ENCODE assay signal across 13 mouse cellular contexts in genomic region chr11:33217384-33218079, GRCm38 (mm10). TPM values are rescaled to one million over a fixed set of nuclear protein-coding genes. Genes with fewer than 3 reads are reported as not detected.
DNase-seq lines count a peak whose midpoint lies in the region; ATAC-seq and TF ChIP-seq lines count a peak whose summit lies in the region.
"Had no signal": no experiment of that assay in that cellular context is flagged by ENCODE, and none has a peak within 500 bp of the region (broad histone marks: within the 10 kb centered on the region; RNA-seq: fewer than 3 reads in every experiment).

No protein-coding gene starts in this region.

- no peaks in the 10 kb centered on the region for H3K36me3 ChIP-seq in embryonic facial prominence, embryonic 14.5 days (ENCODE audit: control insufficient read depth, insufficient read depth, low read length)
- no peaks in the 10 kb centered on the region for H3K36me3 ChIP-seq in embryonic facial prominence, embryonic 10.5 days (replicated peaks)
- no peaks in the 10 kb centered on the region for H3K36me3 ChIP-seq in kidney, embryonic 14.5 days (ENCODE audit: control insufficient read depth, insufficient read depth, low read length)
- H3K36me3 ChIP-seq: forebrain, embryonic 15.5 days; heart, embryonic 13.5 days; limb, embryonic 12.5 days had no signal

- no peak overlapping the region for H3K4me3 ChIP-seq in embryonic facial prominence, embryonic 14.5 days (ENCODE audit: low read depth, low read length)
- no peak overlapping the region for H3K4me3 ChIP-seq in embryonic facial prominence, embryonic 10.5 days
- H3K4me3 ChIP-seq in kidney, embryonic 14.5 days (ENCODE audit: low read length), result no peak overlapping the region
- H3K4me3 ChIP-seq in cerebellum, adult 2 months (replicated peaks; ENCODE audit: insufficient read depth, low read depth, low read length), result no peak overlapping the region
- no peak overlapping the region for H3K4me3 ChIP-seq in gastrocnemius, adult 2 months
- H3K4me3 ChIP-seq: forebrain, embryonic 15.5 days; heart, embryonic 13.5 days; limb, embryonic 12.5 days had no signal

- intact Hi-C loops in gastrocnemius, adult 2 months (cut with DNase I), result no loop called here

- H3K9me3 ChIP-seq in embryonic facial prominence, embryonic 14.5 days (ENCODE audit: control insufficient read depth, low read length), result no peaks in the 10 kb centered on the region
- no peaks in the 10 kb centered on the region for H3K9me3 ChIP-seq in embryonic facial prominence, embryonic 10.5 days
- no peaks in the 10 kb centered on the region for H3K9me3 ChIP-seq in kidney, embryonic 14.5 days (ENCODE audit: control insufficient read depth, low read length)
- H3K9me3 ChIP-seq: forebrain, embryonic 15.5 days; heart, embryonic 13.5 days; limb, embryonic 12.5 days had no signal

- no peaks in the 10 kb centered on the region for H3K27me3 ChIP-seq in embryonic facial prominence, embryonic 14.5 days (replicated peaks; ENCODE audit: control insufficient read depth, insufficient read depth, low read length)
- H3K27me3 ChIP-seq in embryonic facial prominence, embryonic 10.5 days (replicated peaks; ENCODE audit: low read depth, poor library complexity, severe bottlenecking), result no peaks in the 10 kb centered on the region; the same call in none of the 2 replicates
- no peaks in the 10 kb centered on the region; the same call in 1 of the 2 replicates for H3K27me3 ChIP-seq in kidney, embryonic 14.5 days (ENCODE audit: control insufficient read depth, insufficient read depth, low read length)
- no peaks in the 10 kb centered on the region for H3K27me3 ChIP-seq in cerebellum, adult 2 months (ENCODE audit: control insufficient read depth, insufficient read depth, low read length)
- H3K27me3 ChIP-seq: forebrain, embryonic 15.5 days; heart, embryonic 13.5 days; limb, embryonic 12.5 days had no signal

- no peak overlapping the region for H3K4me2 ChIP-seq in embryonic facial prominence, embryonic 14.5 days (ENCODE audit: low read depth, low read length)
- no peak overlapping the region for H3K4me2 ChIP-seq in kidney, embryonic 14.5 days (replicated peaks; ENCODE audit: low read depth, low read length)
- H3K4me2 ChIP-seq: forebrain, embryonic 15.5 days; heart, embryonic 13.5 days; limb, embryonic 12.5 days had no signal

- peak; percentile 73 for DNase-seq in embryonic facial prominence, embryonic 14.5 days (ENCODE audit: low spot score)
- DNase-seq in embryonic facial prominence, embryonic 10.5 days (ENCODE audit: low spot score), result no peak
- no peak for DNase-seq in kidney, adult 9 months
- peak; percentile 17 for DNase-seq in 416B (ENCODE audit: low read depth)
- peak; percentile 57 to 67 for DNase-seq in cerebellum, adult 2 months
- DNase-seq in gastrocnemius, adult 2 months, result no peak
- DNase-seq in layer of hippocampus, adult 18-20 months (ENCODE audit: low spot score in 2 of 2), result no peak

- TF ChIP-seq POLR2A in cerebellum, adult 2 months (IDR thresholded peaks at IDR 0.05; ENCODE audit: borderline replicate concordance, insufficient read depth, low read length), result no peak

- no peak overlapping the region for H3K27ac ChIP-seq in embryonic facial prominence, embryonic 14.5 days (replicated peaks; ENCODE audit: low read depth, low read length)
- no peak overlapping the region for H3K27ac ChIP-seq in embryonic facial prominence, embryonic 10.5 days (replicated peaks)
- no peak overlapping the region for H3K27ac ChIP-seq in kidney, embryonic 14.5 days (ENCODE audit: low read depth, low read length)
- no peak overlapping the region for H3K27ac ChIP-seq in cerebellum, adult 2 months (ENCODE audit: insufficient read depth, low read length)
- H3K27ac ChIP-seq in gastrocnemius, adult 2 months, result no peak overlapping the region
- H3K27ac ChIP-seq: forebrain, embryonic 15.5 days; heart, embryonic 13.5 days; limb, embryonic 12.5 days had no signal

- H3K4me1 ChIP-seq in embryonic facial prominence, embryonic 14.5 days (ENCODE audit: control insufficient read depth, insufficient read depth, low read length), result peaks cover 12% of the 10 kb centered on the region
- peaks cover 11% of the 10 kb centered on the region; the same call in 1 of the 2 replicates for H3K4me1 ChIP-seq in embryonic facial prominence, embryonic 10.5 days
- peaks cover 9% of the 10 kb centered on the region; the same call in 1 of the 2 replicates for H3K4me1 ChIP-seq in kidney, embryonic 14.5 days (ENCODE audit: control insufficient read depth, insufficient read depth, low read length)
- H3K4me1 ChIP-seq in cerebellum, adult 2 months (ENCODE audit: control insufficient read depth, insufficient read depth, low read length), result no peaks in the 10 kb centered on the region
- H3K4me1 ChIP-seq: limb, embryonic 12.5 days had no signal

- 64% methylated on average over 8 of the region's 8 CpGs for WGBS in embryonic facial prominence, embryonic 14.5 days
- WGBS in embryonic facial prominence, embryonic 10.5 days, result 87% methylated on average over 8 of the region's 8 CpGs
- 68% methylated on average over 8 of the region's 8 CpGs for WGBS in kidney, embryonic 14.5 days
- WGBS in cerebellum, adult 2 months, result 37% methylated on average over 8 of the region's 8 CpGs

- no peak for TF ChIP-seq CTCF in cerebellum, adult 2 months (IDR thresholded peaks at IDR 0.05; ENCODE audit: borderline replicate concordance, insufficient read depth, low read depth, low read length)
- TF ChIP-seq CTCF in gastrocnemius, adult 2 months (IDR thresholded peaks at IDR 0.05), result no peak

- ATAC-seq in embryonic facial prominence, embryonic 14.5 days (ENCODE audit: low read depth), result no peak
- ATAC-seq in kidney, embryonic 14.5 days (ENCODE audit: low FRiP score, low TSS enrichment), result peak; percentile 48; the same call in 1 of the 2 replicates
- ATAC-seq: CD4-positive, CD25-positive, alpha-beta regulatory T cell, adult 4 months; forebrain, embryonic 15.5 days had no signal

- H3K9ac ChIP-seq in embryonic facial prominence, embryonic 14.5 days (ENCODE audit: low read depth, low read length), result no peak overlapping the region
- H3K9ac ChIP-seq in kidney, embryonic 14.5 days (ENCODE audit: low read depth, low read length), result no peak overlapping the region
- H3K9ac ChIP-seq: forebrain, embryonic 15.5 days; heart, embryonic 13.5 days; limb, embryonic 12.5 days had no signal

RNA-seq across cellular contexts. Expression of gene Tlx3, which starts 14.1 kb away (rescaled TPM):
- 1.8 and 1.9 TPM in 2 replicates for polyA plus RNA-seq in embryonic facial prominence, embryonic 14.5 days (2014; fragmentation: Nextera tagmentation; extraction: Ambion mirVana)
- polyA plus RNA-seq in embryonic facial prominence, embryonic 10.5 days (2016; fragmentation: Nextera tagmentation; extraction: Ambion mirVana), result 5.0 TPM in 2 replicates
- 0.13 TPM in 1 of 2 replicates, not detected in the other for polyA plus RNA-seq in kidney, embryonic 14.5 days (2014; fragmentation: Nextera tagmentation; extraction: Ambion mirVana)
- polyA plus RNA-seq in cerebellum, adult 2 months (2012; rRNA removed), result 12.4 and 14.3 TPM in 2 replicates
- not detected for total RNA-seq in gastrocnemius, adult 2 months (2021)
- total RNA-seq in layer of hippocampus, adult 18-20 months (2021), result not detected
- polyA plus RNA-seq: CD4-positive, CD25-positive, alpha-beta regulatory T cell, adult 4 months; cortical plate, adult 2 months; heart, embryonic 13.5 days had no signal

RNA-seq across cellular contexts. Expression of gene Npm1, which starts 54.5 kb away (rescaled TPM):
- 1,018 and 1,100 TPM in 2 replicates for polyA plus RNA-seq in embryonic facial prominence, embryonic 14.5 days (2014; fragmentation: Nextera tagmentation; extraction: Ambion mirVana)
- polyA plus RNA-seq in embryonic facial prominence, embryonic 10.5 days (2016; fragmentation: Nextera tagmentation; extraction: Ambion mirVana), result 1,564 and 1,604 TPM in 2 replicates
- polyA plus RNA-seq in kidney, embryonic 14.5 days (2014; fragmentation: Nextera tagmentation; extraction: Ambion mirVana), result 1,562 and 1,907 TPM in 2 replicates
- polyA plus RNA-seq in cerebellum, adult 2 months (2012; rRNA removed), result 255 and 267 TPM in 2 replicates
- total RNA-seq in gastrocnemius, adult 2 months (2021), result 100 to 1,000 TPM; 129 to 144 TPM
- total RNA-seq in layer of hippocampus, adult 18-20 months (2021), result 100 to 1,000 TPM; 176 to 183 TPM

RNA-seq across cellular contexts. Expression of gene Gm12117, which starts 59.0 kb away (rescaled TPM):
- polyA plus RNA-seq in embryonic facial prominence, embryonic 14.5 days (2014; fragmentation: Nextera tagmentation; extraction: Ambion mirVana), result not detected in 2 replicates
- polyA plus RNA-seq in embryonic facial prominence, embryonic 10.5 days (2016; fragmentation: Nextera tagmentation; extraction: Ambion mirVana), result 0.39 TPM in 1 of 2 replicates, not detected in the other
- not detected in 2 replicates for polyA plus RNA-seq in kidney, embryonic 14.5 days (2014; fragmentation: Nextera tagmentation; extraction: Ambion mirVana)
- 0.51 and 1.0 TPM in 2 replicates for polyA plus RNA-seq in cerebellum, adult 2 months (2012; rRNA removed)
- total RNA-seq in gastrocnemius, adult 2 months (2021), result not detected
- total RNA-seq in layer of hippocampus, adult 18-20 months (2021), result under 1 TPM in 1 of 2 experiments, not detected in 1; 0.84 TPM
- polyA plus RNA-seq: CD4-positive, CD25-positive, alpha-beta regulatory T cell, adult 4 months; forebrain, embryonic 15.5 days; heart, embryonic 13.5 days had no signal

Comparison
In these comparisons a context has a peak if more than half of its experiments do, and no peak if none do; other contexts are left out.
1. DNase-seq: peak in embryonic facial prominence, embryonic 14.5 days (single experiment), 416B (single experiment) and cerebellum, adult 2 months (2 of 2); none in embryonic facial prominence, embryonic 10.5 days (single experiment), kidney, adult 9 months (single experiment), gastrocnemius, adult 2 months (single experiment) and layer of hippocampus, adult 18-20 months (0 of 2).